Mouse (Mus musculus): ENCODE data around the gene Pkn2.

Pkn2 gene

GRCm38 (mm10) chr3:142743973-142744898 is 137.6 kb downstream of the Pkn2 start:
- DNase-seq (ENCODE audit: low spot score in 2 of 2) = no peak

Data from heart, adult 9 months (tissue).